Mouse (Mus musculus) brain, embryonic 14.5 days (tissue): ENCODE data around the gene Fxyd6. TPM values are rescaled to one million over a fixed set of nuclear protein-coding genes. Genes with fewer than 3 reads are reported as not detected.

ENCODE experiments used
- DNase-seq: peaks from one replicate; pipeline ENCODE4 v3.0.0-alpha.2; 2011; ENCODE audit warnings: low read depth
- CTCF ChIP-seq: fragments of 200-500 bp; IDR thresholded peaks from 2 replicates; pipeline ENCODE4 v1.5.1; 2012; ENCODE audit warnings: inconsistent platforms, mild to moderate bottlenecking, moderate library complexity, borderline replicate concordance; ENCODE audit not compliant: insufficient read depth, insufficient read length; ENCODE audit errors: extremely low read depth
- POLR2A ChIP-seq: fragments of 200-500 bp; IDR thresholded peaks from 2 replicates; pipeline ENCODE4 v1.6.1; 2012; ENCODE audit warnings: mild to moderate bottlenecking, inconsistent platforms, borderline replicate concordance; ENCODE audit not compliant: poor library complexity, insufficient read depth, insufficient read length, severe bottlenecking; ENCODE audit errors: extremely low read depth
- polyA plus RNA-seq: library from polyadenylated mRNA; depleted of rRNA; stranded (reverse); fragments of >200 nt; gene quantifications from 2 replicates; pipeline ENCODE4 v1.2.3, GENCODE M21; 2012

Fxyd6 gene
- polyA plus RNA-seq, 1 experiment = 374 TPM

- TF ChIP-seq CTCF (no peak), POLR2A (no peak)
- no peak for DNase-seq
Measured at GRCm38 (mm10) chr9:45376427-45376826, 6.4 kb downstream of the Fxyd6 start.

GRCm38 (mm10) chr9:45376883-45377282 is 6.9 kb downstream of the Fxyd6 start:
- TF ChIP-seq CTCF = no peak
- no peak for TF ChIP-seq POLR2A
- DNase-seq = peak; percentile 32

- DNase-seq = peak; percentile 85
- no peak for TF ChIP-seq POLR2A
- no peak for TF ChIP-seq CTCF
Measured at GRCm38 (mm10) chr9:45380411-45381251, 10.6 kb downstream of the Fxyd6 start.

GRCm38 (mm10) chr9:45382336-45382735 is 12.4 kb downstream of the Fxyd6 start:
- peak; percentile 32 for DNase-seq
- TF ChIP-seq CTCF (no peak), POLR2A (no peak)

- TF ChIP-seq POLR2A (no peak), CTCF (no peak)
- DNase-seq = no peak
Measured at GRCm38 (mm10) chr9:45382834-45383233, 12.8 kb downstream of the Fxyd6 start.

- TF ChIP-seq POLR2A (no peak), CTCF (no peak)
- no peak for DNase-seq
Measured at GRCm38 (mm10) chr9:45383883-45384282, 13.9 kb downstream of the Fxyd6 start.

GRCm38 (mm10) chr9:45386698-45387097 is 16.7 kb downstream of the Fxyd6 start:
- DNase-seq = no peak
- TF ChIP-seq CTCF (no peak), POLR2A (no peak)

GRCm38 (mm10) chr9:45388385-45388994 is 18.5 kb downstream of the Fxyd6 start:
- peak; percentile 88 for DNase-seq
- no peak for TF ChIP-seq POLR2A
- peak; percentile 96 for TF ChIP-seq CTCF

- no peak for TF ChIP-seq CTCF
- TF ChIP-seq POLR2A = no peak
- DNase-seq = no peak
Measured at GRCm38 (mm10) chr9:45389596-45389995, 19.6 kb downstream of the Fxyd6 start.

- no peak for TF ChIP-seq POLR2A
- TF ChIP-seq CTCF = no peak
- no peak for DNase-seq
Measured at GRCm38 (mm10) chr9:45391299-45391698, 21.3 kb downstream of the Fxyd6 start.

- no peak for DNase-seq
- no peak for TF ChIP-seq POLR2A
- TF ChIP-seq CTCF = no peak
Measured at GRCm38 (mm10) chr9:45395218-45395617, 25.2 kb downstream of the Fxyd6 start.

GRCm38 (mm10) chr9:45395796-45396195 is 25.8 kb downstream of the Fxyd6 start:
- no peak for DNase-seq

GRCm38 (mm10) chr9:45398336-45398735 is 28.4 kb downstream of the Fxyd6 start:
- TF ChIP-seq POLR2A (no peak), CTCF (no peak)
- DNase-seq = no peak

More at GRCm38 (mm10) chr9:45395796-45396195, 25.8 kb downstream of the Fxyd6 start:
- TF ChIP-seq CTCF (no peak), POLR2A (no peak)
